25 mouse cellular contexts compared by ENCODE assay signal in genomic region chr16:88221932-88222331, GRCm38 (mm10).
"Had no signal": no experiment of that assay in that cellular context is flagged by ENCODE, and none has a peak within 500 bp of the region (broad histone marks: within the 10 kb centered on the region; RNA-seq: fewer than 3 reads in every experiment).

No protein-coding gene starts in this region.

- H3K4me1 ChIP-seq: embryonic facial prominence, embryonic 10.5 days; embryonic facial prominence, embryonic 12.5 days; embryonic facial prominence, embryonic 13.5 days; embryonic facial prominence, embryonic 15.5 days; forebrain, embryonic 10.5 days; forebrain, embryonic 12.5 days; forebrain, embryonic 13.5 days; forebrain, embryonic 15.5 days had no signal

- H3K4me3 ChIP-seq: embryonic facial prominence, embryonic 10.5 days; embryonic facial prominence, embryonic 12.5 days; embryonic facial prominence, embryonic 13.5 days; embryonic facial prominence, embryonic 15.5 days; erythroblast, embryonic 14.5 days; forebrain, embryonic 10.5 days; forebrain, embryonic 12.5 days; forebrain, embryonic 13.5 days; forebrain, embryonic 15.5 days; gastrocnemius, adult 2 months; heart, adult 2 months had no signal

- H3K27ac ChIP-seq: embryonic facial prominence, embryonic 10.5 days; embryonic facial prominence, embryonic 12.5 days; embryonic facial prominence, embryonic 13.5 days; embryonic facial prominence, embryonic 15.5 days; forebrain, embryonic 10.5 days; forebrain, embryonic 12.5 days; forebrain, embryonic 13.5 days; forebrain, embryonic 15.5 days; gastrocnemius, adult 2 months; heart, adult 2 months had no signal

- H3K4me2 ChIP-seq: embryonic facial prominence, embryonic 12.5 days; embryonic facial prominence, embryonic 13.5 days; embryonic facial prominence, embryonic 15.5 days; forebrain, embryonic 12.5 days; forebrain, embryonic 13.5 days; forebrain, embryonic 15.5 days had no signal

- H3K27me3 ChIP-seq: embryonic facial prominence, embryonic 12.5 days; embryonic facial prominence, embryonic 13.5 days; embryonic facial prominence, embryonic 15.5 days; forebrain, embryonic 12.5 days; forebrain, embryonic 13.5 days; forebrain, embryonic 15.5 days had no signal

- H3K9ac ChIP-seq: embryonic facial prominence, embryonic 12.5 days; embryonic facial prominence, embryonic 13.5 days; embryonic facial prominence, embryonic 15.5 days; forebrain, embryonic 12.5 days; forebrain, embryonic 13.5 days; forebrain, embryonic 15.5 days; forebrain, postnatal 0 days had no signal

- DNase-seq: cerebellum, adult 9-10 months; cerebellum, adult 9-11 months; cerebellum, postnatal 10 days; cerebellum, postnatal 14 days; cerebellum, postnatal 25 days; cerebellum, postnatal 36 days; embryo, embryonic 11 days; forebrain, postnatal 0 days; gastrocnemius, adult 2 months; gastrocnemius, postnatal 10 days; gastrocnemius, postnatal 14 days; gastrocnemius, postnatal 25 days; gastrocnemius, postnatal 36 days; heart, adult 11 months; heart, adult 18-20 months; heart, adult 2 months had no signal

- H3K9me3 ChIP-seq: embryonic facial prominence, embryonic 10.5 days; embryonic facial prominence, embryonic 12.5 days; embryonic facial prominence, embryonic 13.5 days; embryonic facial prominence, embryonic 15.5 days; forebrain, embryonic 12.5 days; forebrain, embryonic 13.5 days; forebrain, embryonic 15.5 days had no signal

- H3K36me3 ChIP-seq: embryonic facial prominence, embryonic 10.5 days; embryonic facial prominence, embryonic 12.5 days; embryonic facial prominence, embryonic 13.5 days; embryonic facial prominence, embryonic 15.5 days; forebrain, embryonic 10.5 days; forebrain, embryonic 12.5 days; forebrain, embryonic 15.5 days had no signal
